Mouse (Mus musculus) midbrain, embryonic 15.5 days (tissue): Measurements from ENCODE around the gene Drd5. TPM values are rescaled to one million over a fixed set of nuclear protein-coding genes. Genes with fewer than 3 reads are reported as not detected.

Source experiments
- ATAC-seq: fragments of 200-750 bp; cut with Nextera tagmentation; replicated peaks from 2 replicates; pipeline ENCODE4 v1.8.0; 2017; ENCODE audit warnings: moderate TSS enrichment
- H3K27ac ChIP-seq: fragments of 300-500 bp; sonication (generic); 2 replicates; pipeline ENCODE4 v1.5.1; 2015; ENCODE audit warnings: mild to moderate bottlenecking, inconsistent platforms
- H3K27me3 ChIP-seq: fragments of 300-500 bp; sonication (generic); replicated peaks from 2 replicates; pipeline ENCODE4 v1.6.1; 2015; ENCODE audit warnings: inconsistent platforms
- H3K36me3 ChIP-seq: fragments of 300-500 bp; sonication (generic); replicated peaks from 2 replicates; pipeline ENCODE4 v1.6.1; 2015; ENCODE audit warnings: inconsistent platforms
- H3K4me1 ChIP-seq: fragments of 300-500 bp; sonication (generic); 2 replicates; pipeline ENCODE4 v1.6.1; 2015; ENCODE audit warnings: inconsistent platforms
- H3K4me2 ChIP-seq: fragments of 300-500 bp; sonication (generic); 2 replicates; pipeline ENCODE4 v1.6.1; 2015; ENCODE audit warnings: inconsistent platforms, mild to moderate bottlenecking, moderate library complexity
- H3K4me3 ChIP-seq: fragments of 300-500 bp; sonication (generic); 2 replicates; pipeline ENCODE4 v1.5.1; 2015; ENCODE audit warnings: mild to moderate bottlenecking, inconsistent platforms
- H3K9ac ChIP-seq: fragments of 300-500 bp; sonication (generic); 2 replicates; pipeline ENCODE4 v1.6.1; 2015; ENCODE audit warnings: mild to moderate bottlenecking, inconsistent platforms
- H3K9me3 ChIP-seq: fragments of 300-500 bp; sonication (generic); 2 replicates; pipeline ENCODE4 v1.6.1; 2016; ENCODE audit warnings: inconsistent platforms
- WGBS: fragments of 180-500 bp; shearing (Covaris S2); methylation state at CpG from one replicate; pipeline ENCODE4 v1.1.7; 2015; ENCODE audit warnings: mixed read lengths; 5-methylcytosine and 5-hydroxymethylcytosine counted together
- polyA plus RNA-seq: library from polyadenylated mRNA; unstranded; fragments of >200 nt; fragmentation: Nextera tagmentation; extraction: Ambion mirVana; gene quantifications from 2 replicates; pipeline ENCODE4 v1.2.1, GENCODE M21; 2015

Drd5 gene
- polyA plus RNA-seq = 0.66 and 0.76 TPM in 2 replicates

GRCm38 (mm10) chr5:38318966-38319786 lies at the start of gene Drd5:
Drd5 (plus strand) TSS chr5:38319367.
- Histone ChIP-seq H3K4me2 (peak within 1 kb of the TSS; percentile 93), H3K4me3 (peak within 1 kb of the TSS; percentile 47), H3K36me3 (no peaks in the 10 kb centered on the region), H3K9ac (peak within 1 kb of the TSS; percentile 41), H3K27ac (no peak within 1 kb of the TSS), H3K4me1 (peaks cover 10% of the 10 kb centered on the region), H3K9me3 (no peaks in the 10 kb centered on the region), H3K27me3 (peaks cover 36% of the 10 kb centered on the region)
- WGBS = 2% methylated on average over 67 of the region's 67 CpGs
- peak; percentile 70 for ATAC-seq

- peaks cover 2% of the 10 kb centered on the region for H3K4me1 ChIP-seq
- no peak overlapping the region for H3K9ac ChIP-seq
- WGBS = 92% methylated on average over 3 of the region's 3 CpGs
- ATAC-seq = no peak
- peaks cover 18% of the 10 kb centered on the region for H3K27me3 ChIP-seq
- peaks cover 23% of the 10 kb centered on the region for H3K36me3 ChIP-seq
- no peak overlapping the region for H3K4me3 ChIP-seq
- no peaks in the 10 kb centered on the region for H3K9me3 ChIP-seq
- H3K4me2 ChIP-seq = no peak overlapping the region
- no peak overlapping the region for H3K27ac ChIP-seq
Measured at GRCm38 (mm10) chr5:38270942-38271341, 48.2 kb upstream of the Drd5 start.

GRCm38 (mm10) chr5:38273831-38274230 lies 45.3 kb upstream of the Drd5 start:
- H3K9ac ChIP-seq = no peak overlapping the region
- H3K27me3 ChIP-seq = peaks cover 46% of the 10 kb centered on the region
- H3K27ac ChIP-seq = no peak overlapping the region
- no peaks in the 10 kb centered on the region for H3K9me3 ChIP-seq
- ATAC-seq = no peak
- H3K4me3 ChIP-seq = no peak overlapping the region
- peaks cover 23% of the 10 kb centered on the region for H3K4me1 ChIP-seq
- no peak overlapping the region for H3K4me2 ChIP-seq
- peaks cover 11% of the 10 kb centered on the region; the same call in 1 of the 2 replicates for H3K36me3 ChIP-seq
- 89% methylated on average over 4 of the region's 4 CpGs for WGBS

- Histone ChIP-seq H3K9ac (no peak within 1 kb of the TSS), H3K27me3 (peaks cover 60% of the 10 kb centered on the region), H3K27ac (no peak within 1 kb of the TSS), H3K36me3 (no peaks in the 10 kb centered on the region), H3K4me3 (peak within 1 kb of the TSS; percentile 38), H3K4me1 (peaks cover 23% of the 10 kb centered on the region), H3K4me2 (peak within 1 kb of the TSS; percentile 66), H3K9me3 (no peaks in the 10 kb centered on the region)
- ATAC-seq = no peak
- 6% methylated on average over 4 of the region's 4 CpGs for WGBS
Measured at GRCm38 (mm10) chr5:38275771-38276170, 43.4 kb upstream of the Drd5 start, which contains the start of gene Otop1. Otop1 (plus strand) TSS chr5:38275972.

- no peak overlapping the region for H3K27ac ChIP-seq
Measured at GRCm38 (mm10) chr5:38276451-38276850, 42.7 kb upstream of the Drd5 start.

GRCm38 (mm10) chr5:38277098-38277866 lies 41.9 kb upstream of the Drd5 start:
- peaks cover 60% of the 10 kb centered on the region for H3K27me3 ChIP-seq
- H3K4me2 ChIP-seq = peak overlapping the region; percentile 66
- H3K4me1 ChIP-seq = peaks cover 23% of the 10 kb centered on the region
- peak overlapping the region; percentile 38 for H3K4me3 ChIP-seq
- H3K36me3 ChIP-seq = no peaks in the 10 kb centered on the region
- ATAC-seq = peak; percentile 59
- H3K9ac ChIP-seq = 0 out of 2 replicates have a peak overlapping the region, but pooled peaks have one; percentile 31
- 2% methylated on average over 64 of the region's 65 CpGs for WGBS
- no peaks in the 10 kb centered on the region for H3K9me3 ChIP-seq
- no peak overlapping the region for H3K27ac ChIP-seq

More at GRCm38 (mm10) chr5:38276451-38276850, 42.7 kb upstream of the Drd5 start:
- Histone ChIP-seq H3K36me3 (no peaks in the 10 kb centered on the region), H3K9ac (no peak overlapping the region), H3K9me3 (no peaks in the 10 kb centered on the region), H3K4me3 (peak overlapping the region; percentile 38), H3K4me1 (peaks cover 23% of the 10 kb centered on the region), H3K27me3 (peaks cover 60% of the 10 kb centered on the region), H3K4me2 (peak overlapping the region; percentile 66)
- ATAC-seq = no peak
- 1% methylated on average over 19 of the region's 19 CpGs for whole genome bisulfite sequencing

- H3K4me1 ChIP-seq = peaks cover 23% of the 10 kb centered on the region
- H3K4me2 ChIP-seq = peak overlapping the region; percentile 66
- peak overlapping the region; percentile 38 for H3K4me3 ChIP-seq
- ATAC-seq = peak; percentile 24; the same call in 1 of the 2 replicates
- peaks cover 60% of the 10 kb centered on the region for H3K27me3 ChIP-seq
- no peaks in the 10 kb centered on the region for H3K9me3 ChIP-seq
- WGBS = 17% methylated on average over 12 of the region's 12 CpGs
- H3K27ac ChIP-seq = no peak overlapping the region
- H3K9ac ChIP-seq = 0 out of 2 replicates have a peak overlapping the region, but pooled peaks have one; percentile 31
- H3K36me3 ChIP-seq = no peaks in the 10 kb centered on the region
Measured at GRCm38 (mm10) chr5:38277936-38278600, 41.1 kb upstream of the Drd5 start.

GRCm38 (mm10) chr5:38280075-38280474 lies 39.1 kb upstream of the Drd5 start:
- WGBS = 29% methylated on average over 1 of the region's 1 CpGs
- Histone ChIP-seq H3K4me1 (peaks cover 23% of the 10 kb centered on the region), H3K4me2 (no peak overlapping the region), H3K9ac (no peak overlapping the region), H3K27me3 (peaks cover 50% of the 10 kb centered on the region), H3K9me3 (no peaks in the 10 kb centered on the region), H3K27ac (no peak overlapping the region), H3K4me3 (no peak overlapping the region), H3K36me3 (no peaks in the 10 kb centered on the region)
- no peak for ATAC-seq

- Histone ChIP-seq H3K4me2 (no peak overlapping the region), H3K9ac (no peak overlapping the region), H3K36me3 (no peaks in the 10 kb centered on the region), H3K27me3 (0 out of 2 replicates have a peak, but pooled peaks cover under 1% of the 10 kb centered on the region), H3K4me3 (no peak overlapping the region), H3K27ac (no peak overlapping the region), H3K9me3 (no peaks in the 10 kb centered on the region), H3K4me1 (no peaks in the 10 kb centered on the region)
- WGBS = 79% methylated on average over 9 of the region's 9 CpGs
- ATAC-seq = no peak
Measured at GRCm38 (mm10) chr5:38285724-38286123, 33.4 kb upstream of the Drd5 start.

GRCm38 (mm10) chr5:38288476-38288875 lies 30.7 kb upstream of the Drd5 start:
- no peak for ATAC-seq
- Histone ChIP-seq H3K4me2 (no peak overlapping the region), H3K9me3 (no peaks in the 10 kb centered on the region), H3K36me3 (no peaks in the 10 kb centered on the region), H3K9ac (no peak overlapping the region), H3K4me3 (no peak overlapping the region), H3K27ac (no peak overlapping the region), H3K4me1 (no peaks in the 10 kb centered on the region), H3K27me3 (no peaks in the 10 kb centered on the region)
- 91% methylated on average over 3 of the region's 3 CpGs for WGBS

GRCm38 (mm10) chr5:38301761-38302411 lies 17.3 kb upstream of the Drd5 start:
- Histone ChIP-seq H3K9ac (no peak overlapping the region), H3K36me3 (no peaks in the 10 kb centered on the region), H3K4me3 (no peak overlapping the region), H3K4me1 (no peaks in the 10 kb centered on the region), H3K27me3 (no peaks in the 10 kb centered on the region), H3K27ac (no peak overlapping the region), H3K9me3 (no peaks in the 10 kb centered on the region), H3K4me2 (no peak overlapping the region)
- 89% methylated on average over 12 of the region's 12 CpGs for WGBS
- no peak for ATAC-seq
